Mouse (Mus musculus) WW6 (cell line): ENCODE results near the gene Lrpap1.

Experiments used
- DNase-seq: peaks from one replicate; pipeline ENCODE4 v3.0.0-alpha.2; 2013; ENCODE audit warnings: low read depth, low spot score

Lrpap1 gene

GRCm38 (mm10) chr5:35056604-35057432 lies 48.7 kb downstream of the Lrpap1 start, which contains the start of gene Dok7:
Gene Dok7 (plus strand): TSS chr5:35056766.
- no peak for DNase-seq

GRCm38 (mm10) chr5:35055076-35055475 lies 50.5 kb downstream of the Lrpap1 start:
- no peak for DNase-seq

- no peak for DNase-seq
Observed at GRCm38 (mm10) chr5:35054628-35055027, 50.9 kb downstream of the Lrpap1 start.

GRCm38 (mm10) chr5:35050541-35050940 lies 55.0 kb downstream of the Lrpap1 start:
- DNase-seq, result no peak

- peak; percentile 36 for DNase-seq
Observed at GRCm38 (mm10) chr5:35043110-35043451, 62.5 kb downstream of the Lrpap1 start.

GRCm38 (mm10) chr5:35042431-35043109 lies 63.0 kb downstream of the Lrpap1 start:
- no peak for DNase-seq
